Mouse (Mus musculus): Measurements from ENCODE around the gene Olfr530.

Olfr530 gene

DNA sequence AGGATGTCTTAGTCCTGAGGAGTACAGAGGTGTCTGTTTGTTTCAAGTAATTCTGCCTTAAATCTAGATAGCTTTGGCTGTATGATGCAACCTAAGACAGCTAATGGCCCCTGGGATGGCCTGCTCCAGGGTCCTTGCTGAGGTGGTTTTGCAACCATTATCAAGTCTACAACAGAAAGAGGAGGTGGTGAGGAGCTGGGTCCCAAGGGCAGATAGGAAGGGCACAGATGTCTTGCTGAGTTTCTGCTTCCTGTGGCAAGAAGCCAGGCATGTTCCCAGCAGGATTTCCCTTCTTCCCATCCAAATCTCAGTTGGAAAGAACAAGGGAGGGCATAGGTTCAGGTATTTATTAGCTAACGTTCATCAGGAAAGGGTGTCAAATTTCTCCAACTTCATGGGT lies at the start of gene Olfr530:
TSS of gene Olfr530 (minus strand) at position 101 of the 400 bp plus-strand sequence.
- no peak for DNase-seq

DNA sequence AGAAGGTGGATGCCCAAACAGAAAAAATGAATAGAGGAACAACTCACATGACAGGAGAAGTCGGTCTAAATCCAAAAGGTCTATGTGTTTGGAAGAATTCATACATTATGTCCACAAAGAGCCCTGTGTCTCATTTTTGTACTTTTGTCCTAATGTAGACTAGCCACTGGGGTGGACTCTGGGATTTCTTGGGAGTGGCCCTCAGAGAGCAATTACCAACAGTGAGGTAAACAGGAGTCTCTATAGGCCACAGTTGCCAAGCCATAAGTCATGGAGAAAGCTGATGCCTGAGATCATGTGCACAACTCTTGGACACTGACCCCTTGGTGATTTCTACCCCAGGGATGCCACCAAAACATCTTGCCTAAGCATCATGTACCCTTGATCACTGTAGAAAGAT lies 45.4 kb upstream of the Olfr530 start, which contains the start of gene Olfr532:
TSS of gene Olfr532 (minus strand) at position 101 of the 400 bp plus-strand sequence.
- DNase-seq, result no peak

DNA sequence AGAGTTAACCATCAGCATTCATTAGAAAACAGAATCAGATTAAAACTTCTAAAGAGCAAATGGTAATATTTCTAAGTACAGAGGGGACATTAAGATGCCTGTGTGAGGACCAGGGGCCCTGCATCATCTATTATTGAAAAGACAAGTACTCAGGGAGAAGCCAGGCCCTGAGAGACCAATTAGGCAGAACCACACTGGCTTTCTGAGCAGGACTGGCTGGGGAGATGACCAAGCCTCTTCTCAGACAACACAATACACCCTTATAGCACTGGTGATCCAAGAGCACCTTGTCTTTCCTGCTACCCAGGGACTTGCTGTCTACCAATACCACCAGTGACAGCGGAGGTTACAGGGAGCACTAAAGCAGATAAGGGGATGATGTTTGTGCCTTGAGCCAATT lies 26.7 kb upstream of the Olfr530 start, which contains the start of gene Olfr531:
TSS of gene Olfr531 (minus strand) at position 101 of the 400 bp plus-strand sequence.
- no peak for DNase-seq

DNA sequence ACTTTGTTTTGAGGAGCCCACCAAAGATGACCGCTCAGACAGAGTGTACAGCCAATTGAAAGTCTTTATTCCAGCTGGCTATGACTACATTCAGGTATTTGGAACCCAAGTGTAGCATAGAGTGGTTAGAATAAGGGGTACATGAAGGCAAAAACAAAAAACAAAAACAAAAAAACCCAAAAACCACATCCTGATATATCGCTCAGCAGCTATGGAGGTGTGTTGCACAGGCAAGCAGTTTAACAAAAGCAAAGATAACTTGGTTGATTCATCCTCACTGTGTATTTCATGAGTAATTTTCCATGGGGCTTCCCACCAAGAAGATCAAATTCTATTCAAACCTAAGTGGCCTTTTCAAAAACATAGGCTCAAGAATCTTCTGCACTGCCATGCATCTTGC lies 780 bp upstream of the Olfr530 start:
- no peak for DNase-seq

DNA sequence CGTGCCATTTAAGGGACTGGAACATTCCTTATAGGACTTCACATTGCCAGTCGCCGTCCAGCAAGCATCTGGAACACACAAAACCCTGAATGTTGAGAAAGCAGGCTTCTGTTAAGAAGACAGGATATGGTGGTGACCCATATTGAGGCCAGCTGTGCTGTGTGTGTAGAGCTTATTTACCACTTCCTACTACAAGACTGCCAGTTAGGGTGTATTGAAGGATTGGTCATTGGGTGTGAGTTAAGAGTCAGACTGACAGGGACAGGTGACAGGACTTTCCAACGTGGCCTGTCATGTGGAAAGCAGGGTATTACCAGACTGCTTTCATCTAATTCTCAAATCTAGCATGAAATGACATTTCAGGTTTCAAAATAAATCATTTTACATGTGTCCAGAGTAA lies 1.8 kb downstream of the Olfr530 start:
- DNase-seq, result no peak

DNA sequence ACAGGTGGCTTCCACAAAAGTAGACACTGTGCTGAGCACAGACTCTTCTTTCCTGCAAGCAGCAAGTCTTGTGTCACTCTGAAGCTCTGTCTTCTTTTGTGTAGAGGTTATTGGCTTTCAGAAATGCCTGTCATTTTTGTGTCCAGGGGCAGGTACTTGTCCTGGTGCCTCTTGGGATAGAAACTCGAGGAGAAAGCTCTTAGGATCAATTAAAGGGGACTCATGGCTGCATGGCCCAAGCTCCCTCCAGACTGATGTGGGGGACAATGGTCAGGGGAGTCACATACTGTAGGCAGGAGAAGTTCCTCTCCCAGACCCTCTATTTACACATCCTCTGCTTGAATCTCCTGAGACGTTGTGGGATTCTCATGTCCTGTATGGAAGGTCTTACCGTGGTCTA lies 14.6 kb downstream of the Olfr530 start, which contains the start of gene Olfr60:
TSS of gene Olfr60 (minus strand) at position 101 of the 400 bp plus-strand sequence.
- no peak for DNase-seq

DNA sequence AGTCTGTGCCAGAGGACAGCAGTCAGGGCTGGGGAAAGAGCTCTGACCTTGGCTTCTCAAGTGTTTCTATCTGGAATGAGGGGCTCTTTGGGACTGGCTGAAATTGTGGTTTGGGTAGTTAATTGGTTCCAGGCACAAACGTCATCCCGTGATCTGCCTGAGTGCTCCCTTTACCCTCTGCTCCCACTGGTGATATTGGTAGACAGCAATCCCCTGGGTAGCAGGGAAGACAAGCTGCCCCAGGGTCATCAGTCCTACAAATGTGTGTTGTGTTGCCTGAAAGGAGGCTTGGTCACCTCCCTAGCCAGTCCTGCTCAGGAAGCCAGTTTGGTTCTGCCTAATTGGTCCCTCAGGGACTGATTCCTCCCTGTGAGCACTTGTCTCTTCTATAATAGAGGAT lies 42.4 kb downstream of the Olfr530 start, which contains the start of gene Olfr527:
TSS of gene Olfr527 (plus strand) at position 301 of the 400 bp plus-strand sequence.
- no peak for DNase-seq

DNA sequence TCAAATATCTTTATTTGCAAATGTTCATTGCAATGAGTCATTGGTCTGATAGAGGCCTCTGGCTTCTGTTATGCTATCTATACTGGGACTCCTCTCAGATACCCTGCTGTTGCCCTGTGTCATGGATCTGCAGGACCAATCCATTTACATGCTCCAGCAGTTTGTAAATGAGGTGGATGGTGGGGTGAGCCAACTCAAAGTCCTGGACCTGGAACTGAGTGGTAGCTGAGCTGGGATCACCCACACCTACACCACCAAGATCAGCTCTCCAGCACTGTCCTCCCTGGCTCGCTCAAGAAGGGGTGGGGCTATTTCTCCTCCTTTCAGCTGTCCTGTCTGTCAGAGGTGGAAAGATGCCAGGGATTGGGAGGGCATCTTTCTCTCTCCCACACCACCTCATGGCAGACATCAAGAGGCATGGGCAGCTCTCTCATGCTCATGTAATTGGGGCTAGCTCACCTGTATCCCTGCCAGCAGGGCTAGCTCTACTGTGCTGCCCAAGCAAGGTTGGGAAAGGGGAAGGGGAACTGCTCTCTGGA lies 46.3 kb downstream of the Olfr530 start:
- no peak for DNase-seq

All from kidney, adult 9 months (tissue).